Mouse (Mus musculus) thymus, postnatal 10 days (tissue): ENCODE measurements around the gene Adgrf1.
A peak's percentile ranks its signal among the peaks of the same experiment; 100 is the strongest.
"Not testable (repeated sequence)": the region's sequence is repeated elsewhere in the genome, so short reads cannot be mapped to it uniquely, and the experiment has no call there.

ENCODE experiments used
- DNase-seq, 2 experiments: peaks; one replicate each; pipeline ENCODE4 v3.0.0; 2021; ENCODE audit warnings: low spot score in 2 of 2

Adgrf1 gene

DNA sequence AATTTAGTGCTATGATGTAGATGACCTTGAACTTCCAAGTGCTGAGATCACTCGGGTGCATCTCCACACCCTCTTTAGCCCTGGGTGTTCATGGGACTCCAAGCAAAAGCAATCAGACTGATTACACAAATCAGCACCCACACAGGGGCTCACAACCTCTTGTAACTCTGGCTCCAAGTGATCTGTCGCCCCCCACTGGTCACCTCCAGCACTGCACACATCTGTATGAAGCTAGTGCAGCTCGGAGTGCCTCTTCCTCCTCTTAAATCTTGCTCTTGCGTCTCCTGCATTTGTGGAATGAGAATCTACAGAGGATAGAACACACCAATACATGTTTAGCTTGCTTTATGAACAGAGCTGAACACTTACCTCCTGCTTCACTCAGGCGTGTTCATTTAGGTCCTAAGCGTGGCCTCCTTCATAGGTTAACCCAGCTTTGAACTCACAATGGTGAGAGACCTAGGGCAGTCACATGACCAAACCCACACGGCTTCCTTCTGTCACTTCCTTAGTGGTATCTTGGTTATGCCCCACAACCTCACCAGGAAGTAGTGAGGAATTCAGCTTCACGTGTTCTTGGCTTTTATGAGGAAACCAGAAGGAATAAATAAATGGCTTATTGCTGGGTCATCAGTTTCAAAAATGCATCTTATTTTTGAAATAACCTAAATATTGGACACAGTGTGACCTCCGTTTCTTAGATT, 2.9 kb upstream of the Adgrf1 start:
- no peak for DNase-seq

DNA sequence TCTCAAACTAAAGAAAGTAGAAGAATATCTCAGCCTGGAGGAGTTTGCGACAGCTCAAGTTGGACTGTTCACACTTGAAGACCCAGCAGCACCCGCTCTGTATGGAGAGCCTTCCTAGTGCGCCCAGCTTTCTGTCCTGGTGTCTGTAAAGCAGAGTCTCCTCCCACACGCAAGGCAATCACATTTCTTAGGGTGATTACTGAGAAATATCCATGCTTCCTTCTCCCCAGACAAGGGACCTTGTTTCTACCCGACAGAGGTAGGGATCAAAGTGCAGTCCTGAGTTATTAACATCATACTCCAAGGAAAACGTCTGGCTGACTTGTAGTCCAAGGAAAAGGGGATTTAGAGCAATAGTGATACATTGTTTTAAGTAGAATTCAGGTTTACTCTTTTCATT, 6.1 kb downstream of the Adgrf1 start:
- DNase-seq = no peak

DNA sequence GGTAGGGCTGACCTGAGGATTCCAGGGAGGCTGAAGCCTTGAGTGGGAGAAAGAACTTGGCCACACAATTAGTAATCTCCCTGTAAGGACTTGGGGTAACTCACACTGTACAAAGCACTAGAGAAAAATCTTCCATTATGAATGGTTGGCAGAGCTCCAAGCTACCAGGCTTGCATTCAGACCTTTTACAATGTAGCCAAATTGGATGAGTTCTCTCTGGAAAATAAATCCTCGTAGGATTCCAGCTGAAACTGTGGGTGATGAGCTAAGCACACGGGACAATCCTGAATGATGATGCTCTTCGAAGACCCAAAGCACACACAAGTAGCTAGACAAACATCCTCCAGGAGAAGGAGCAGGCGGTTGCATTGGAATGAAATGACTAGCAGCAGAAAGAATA, 7.1 kb downstream of the Adgrf1 start:
- DNase-seq = no peak

DNA sequence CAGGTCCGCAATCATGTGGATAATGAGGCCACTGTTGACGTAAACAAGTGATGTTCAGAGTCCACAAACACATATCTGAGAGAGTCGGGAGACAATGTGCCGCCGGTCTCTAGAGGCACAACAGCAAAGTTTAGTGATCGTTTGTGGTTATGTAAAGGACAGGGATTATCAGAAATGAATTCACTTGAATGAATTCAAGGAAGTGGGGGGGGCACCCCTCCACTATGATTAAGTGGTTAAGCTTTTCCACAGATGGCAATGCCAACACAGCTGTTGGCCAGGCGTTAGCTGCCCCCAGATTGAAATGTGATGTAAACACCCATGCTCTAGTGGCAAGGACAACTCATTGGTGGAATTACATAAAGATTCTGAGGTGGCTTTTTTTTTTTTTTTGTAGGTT, 9.5 kb downstream of the Adgrf1 start:
- no peak for DNase-seq

DNA sequence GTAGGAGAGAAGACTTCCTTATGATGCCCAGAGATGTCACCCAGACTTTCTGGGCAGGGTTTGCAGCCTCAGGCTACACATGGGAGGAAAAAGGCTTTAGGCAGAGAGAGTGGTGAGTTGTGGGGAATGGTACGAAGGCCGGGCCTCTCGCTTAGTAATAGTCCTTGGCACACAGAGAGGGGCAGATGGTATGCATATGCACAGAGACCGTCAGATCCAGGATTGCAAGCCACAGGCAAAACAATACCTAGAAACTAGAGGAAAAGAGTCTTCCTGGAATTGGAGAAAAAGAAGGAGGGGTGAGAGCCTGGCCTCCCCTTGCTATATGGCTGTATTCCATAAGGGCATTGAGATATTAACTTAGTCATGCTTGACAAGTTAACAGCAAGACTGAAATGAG, 12.2 kb downstream of the Adgrf1 start:
- no peak for DNase-seq

DNA sequence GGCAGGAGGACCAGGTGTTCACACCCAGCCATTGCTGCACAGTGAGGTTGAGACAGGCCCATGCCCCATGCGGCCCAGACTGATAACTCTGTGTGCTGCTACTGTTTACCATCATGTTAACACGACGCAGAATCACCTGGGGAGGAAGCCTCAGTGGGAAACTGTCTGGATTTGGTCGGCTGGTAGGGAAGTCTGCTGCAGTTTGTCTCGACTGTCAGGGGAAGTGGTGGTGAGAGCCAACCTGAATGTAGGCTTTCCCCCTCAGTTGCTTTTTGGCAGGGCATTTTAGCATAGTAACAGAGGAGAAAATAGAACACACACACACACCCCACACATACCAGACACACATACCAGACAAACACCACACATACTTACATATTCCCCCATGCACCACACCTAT, 12.7 kb downstream of the Adgrf1 start:
- DNase-seq = no peak

DNA sequence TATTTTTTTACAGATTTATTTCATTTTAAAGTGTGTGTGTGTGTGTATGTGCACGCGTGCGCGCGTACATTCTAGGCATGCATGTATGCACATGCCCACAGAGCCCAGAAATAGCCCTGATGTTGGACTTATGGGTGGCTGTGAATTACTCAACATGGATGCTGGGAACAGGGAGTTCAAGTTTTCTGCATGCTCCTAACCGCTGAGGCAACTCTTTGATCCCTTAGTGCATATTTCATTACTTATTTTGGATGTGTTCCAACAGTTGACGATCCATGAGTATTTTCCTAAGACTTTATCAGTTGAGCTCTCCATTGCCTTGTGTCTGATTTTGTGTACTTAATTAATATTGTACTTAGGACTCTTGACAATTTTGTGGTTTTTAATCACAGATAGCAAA, 29.4 kb downstream of the Adgrf1 start:
- no peak for DNase-seq

DNA sequence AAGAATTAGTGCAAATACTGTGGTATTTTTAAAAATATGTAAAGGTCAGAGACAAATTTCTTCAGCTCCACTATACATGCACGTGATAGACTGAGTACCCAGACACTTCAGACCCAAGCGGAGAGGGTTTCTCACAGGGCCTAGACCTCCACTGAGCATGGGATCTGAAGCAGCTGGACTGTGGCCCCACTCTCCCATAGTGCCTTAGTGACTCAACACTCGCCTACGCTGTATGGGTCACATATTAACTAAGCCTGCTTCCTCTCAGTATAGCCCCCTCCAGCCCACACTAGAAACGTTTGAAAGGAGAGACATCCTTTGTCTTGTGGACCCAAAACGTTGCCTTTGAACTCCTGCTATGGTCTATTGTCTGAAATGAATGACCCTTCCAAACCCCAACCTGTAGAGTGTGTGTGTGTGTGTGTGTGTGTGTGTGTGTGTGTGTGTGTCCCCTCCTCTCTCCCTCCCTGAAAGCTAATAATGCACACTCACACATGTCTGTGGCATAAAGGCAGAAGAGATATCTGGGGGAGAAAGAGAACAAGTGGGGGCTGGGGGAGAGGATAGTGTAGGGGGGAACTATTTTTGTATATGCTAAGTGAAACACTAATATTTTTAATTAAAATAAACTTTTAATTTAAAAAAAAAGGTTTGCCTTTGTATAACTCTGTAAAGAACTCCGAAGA, 56.0 kb downstream of the Adgrf1 start:
- no peak for DNase-seq

DNA sequence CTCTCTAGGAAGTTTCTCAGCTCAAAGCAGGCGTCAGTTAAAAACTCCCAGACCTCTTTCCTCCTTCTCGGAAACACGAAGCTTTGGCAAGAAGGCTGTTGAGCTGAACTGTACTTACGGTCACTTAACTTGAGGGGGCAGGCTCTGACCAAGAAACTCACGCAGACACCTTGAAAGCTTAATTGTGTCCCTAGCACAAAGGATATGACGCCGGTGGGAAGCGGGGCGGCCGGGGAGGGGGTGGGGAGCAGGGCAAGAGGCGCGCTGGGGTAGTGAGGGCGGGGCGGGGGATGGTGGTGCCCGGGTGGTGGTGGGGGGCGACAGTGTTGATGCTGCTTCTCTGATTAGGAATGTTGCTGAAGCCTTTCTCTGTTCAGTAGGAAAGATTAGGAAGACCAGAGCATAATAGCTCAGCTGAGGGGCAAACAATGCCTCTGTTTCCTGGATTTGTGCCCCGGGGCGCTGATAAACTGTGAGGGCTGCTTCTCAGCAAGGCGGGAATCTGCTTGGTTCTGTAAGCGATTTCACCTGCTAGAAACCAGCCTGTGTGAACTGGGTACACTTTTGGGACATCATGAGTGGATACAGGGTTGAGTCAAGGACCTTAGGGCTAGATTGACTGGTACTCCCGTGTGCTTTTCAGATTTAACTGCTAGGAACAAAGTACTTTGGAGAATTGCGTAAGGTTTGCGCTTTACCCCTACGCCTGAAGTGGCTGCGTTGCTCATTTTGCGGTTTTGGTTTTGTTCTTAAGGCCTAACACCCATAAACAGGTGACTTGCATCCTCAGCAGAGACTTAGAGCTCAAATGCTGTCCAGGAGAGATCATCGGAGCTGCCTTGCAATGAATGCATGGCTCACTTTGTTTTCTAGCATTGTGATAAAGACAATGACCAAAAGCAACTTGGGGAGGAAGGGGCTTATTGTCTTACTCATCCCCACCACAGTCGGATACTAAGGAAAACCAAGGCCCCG, 56.9 kb downstream of the Adgrf1 start:
- DNase-seq = peak in 1 of 2 experiments; percentile 25

DNA sequence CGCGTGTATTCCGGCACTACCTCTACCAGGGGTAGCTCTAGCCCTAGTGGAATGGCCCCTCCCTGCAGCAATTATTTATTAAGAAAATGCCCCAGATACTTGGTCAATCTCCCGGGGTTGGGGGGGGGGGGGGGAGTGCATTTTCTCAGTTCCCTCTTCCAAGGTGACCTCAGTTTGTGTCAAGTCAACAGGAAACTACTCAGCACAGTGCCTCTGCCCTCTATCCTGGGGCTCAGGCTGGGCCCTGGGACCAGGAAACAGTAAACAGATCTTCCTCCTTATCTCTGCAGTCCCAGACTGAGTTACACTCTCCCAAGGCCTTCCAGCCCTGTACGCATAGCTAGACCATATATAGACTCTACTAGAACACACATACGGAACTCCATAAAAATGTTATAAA, 57.7 kb downstream of the Adgrf1 start:
- no peak for DNase-seq

DNA sequence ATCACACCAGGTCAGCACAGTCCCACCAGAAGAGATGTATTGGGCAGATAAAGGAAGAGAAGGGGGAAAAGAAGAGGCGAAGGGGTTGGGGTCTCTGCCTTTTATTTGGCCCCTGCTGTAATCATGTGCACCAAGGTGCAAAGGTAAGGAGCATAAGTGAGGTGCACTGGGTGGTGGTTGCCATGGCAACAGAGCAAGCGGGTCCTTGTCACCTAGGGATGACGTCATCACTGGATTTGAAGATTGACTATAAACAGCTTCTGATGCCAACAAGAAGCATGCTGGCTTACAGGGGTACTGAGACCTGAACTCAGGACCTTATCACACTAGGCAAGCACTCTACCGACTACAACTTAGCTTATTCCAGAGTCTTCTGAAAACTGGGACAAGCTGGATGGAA, 59.1 kb downstream of the Adgrf1 start:
- no peak for DNase-seq

DNA sequence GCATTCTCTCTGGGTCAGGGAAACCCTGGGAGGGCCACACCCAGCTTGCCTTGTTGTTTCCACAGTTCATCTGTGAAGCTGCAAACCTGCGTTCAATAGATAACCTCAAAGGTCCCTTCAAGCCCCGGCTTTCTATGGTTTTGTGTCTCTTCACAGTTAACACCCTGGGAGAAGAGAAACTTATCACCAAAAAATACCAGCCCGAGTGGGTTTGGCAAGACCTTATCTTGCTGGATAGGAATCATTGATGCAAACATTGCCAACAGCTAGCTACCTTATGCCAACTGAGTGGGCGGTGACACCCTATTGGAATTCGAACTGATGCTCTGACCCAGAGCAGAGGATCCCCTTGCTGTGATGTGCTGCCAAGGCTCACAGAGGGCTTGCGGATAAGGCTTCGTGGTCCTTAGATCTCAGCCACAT, 59.6 kb downstream of the Adgrf1 start:
- no peak for DNase-seq

DNA sequence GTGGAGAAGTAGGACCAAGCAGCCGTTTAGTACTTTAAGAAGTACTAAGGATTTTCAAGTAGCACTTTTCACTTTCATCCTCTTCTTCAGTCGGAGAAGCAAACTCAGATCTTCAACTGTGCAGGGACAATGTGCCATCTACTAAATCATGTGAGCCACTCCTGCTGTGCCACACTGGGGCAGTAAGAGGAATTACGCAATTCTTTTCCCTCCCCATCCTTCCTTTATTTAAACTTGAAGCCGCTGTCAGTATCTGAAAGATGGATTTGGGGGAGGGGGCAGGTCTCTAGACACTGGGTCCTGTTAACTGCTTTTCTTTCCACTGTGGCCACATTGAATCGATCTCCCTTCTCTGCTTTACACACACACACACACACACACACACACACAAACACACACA, 62.6 kb downstream of the Adgrf1 start:
- DNase-seq = no peak

DNA sequence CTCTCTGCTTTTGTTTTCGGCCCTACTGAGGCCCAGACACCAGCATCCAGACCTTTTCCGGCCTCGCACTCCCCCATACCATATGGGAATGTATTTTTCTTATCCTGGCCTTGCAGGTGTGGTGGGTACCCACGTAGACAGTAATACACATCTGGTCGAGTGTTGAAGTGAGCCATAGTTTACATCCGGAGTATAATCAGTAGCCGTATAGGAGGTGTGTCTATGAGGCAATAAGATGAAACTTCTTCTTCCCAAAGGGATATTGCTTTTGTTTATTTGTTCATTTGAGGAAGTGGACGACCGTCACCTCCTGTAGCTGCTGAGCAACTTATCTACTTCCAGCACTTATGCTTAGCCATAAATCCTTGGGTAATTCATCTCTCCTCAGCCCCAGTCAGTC, 63.9 kb downstream of the Adgrf1 start:
- no peak for DNase-seq

DNA sequence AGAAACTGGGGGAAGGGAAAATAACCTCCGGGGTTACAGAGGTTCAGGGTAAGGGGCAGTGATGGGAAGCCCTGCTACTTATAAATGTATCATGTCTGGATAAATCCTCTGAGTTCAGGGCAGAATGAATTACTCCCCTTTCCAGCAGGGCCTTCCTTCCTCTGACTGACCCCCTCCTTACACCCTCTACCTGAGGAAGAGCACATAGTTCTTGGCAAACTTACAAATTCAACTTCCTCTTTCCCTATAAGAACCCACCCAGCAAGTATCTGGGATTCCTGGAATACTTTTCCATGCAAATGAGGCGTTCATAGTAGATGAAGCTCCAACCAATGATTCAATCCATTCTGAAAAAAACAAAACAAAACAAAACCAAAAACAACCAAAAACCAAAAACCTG, 67.5 kb downstream of the Adgrf1 start:
- DNase-seq = no peak

DNA sequence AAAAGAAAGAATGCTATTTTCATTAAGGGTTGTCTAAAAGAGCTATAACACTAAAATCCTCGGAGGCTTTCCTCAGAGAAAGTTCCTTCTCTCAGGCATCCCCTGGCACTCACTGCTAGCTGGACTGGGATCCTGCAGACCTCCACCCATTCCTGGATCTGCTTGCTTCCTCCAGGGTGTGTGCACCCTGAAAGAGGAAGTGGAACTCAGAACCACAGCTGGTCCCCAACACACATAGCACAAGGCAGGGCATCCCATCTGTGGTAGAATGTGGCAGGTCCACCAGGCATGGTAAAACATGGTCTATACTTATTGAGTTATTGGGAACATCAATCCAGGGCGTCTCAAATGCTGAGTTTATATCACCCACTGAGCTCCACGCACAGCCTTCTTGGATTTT, 68.2 kb downstream of the Adgrf1 start:
- DNase-seq = no peak

DNA sequence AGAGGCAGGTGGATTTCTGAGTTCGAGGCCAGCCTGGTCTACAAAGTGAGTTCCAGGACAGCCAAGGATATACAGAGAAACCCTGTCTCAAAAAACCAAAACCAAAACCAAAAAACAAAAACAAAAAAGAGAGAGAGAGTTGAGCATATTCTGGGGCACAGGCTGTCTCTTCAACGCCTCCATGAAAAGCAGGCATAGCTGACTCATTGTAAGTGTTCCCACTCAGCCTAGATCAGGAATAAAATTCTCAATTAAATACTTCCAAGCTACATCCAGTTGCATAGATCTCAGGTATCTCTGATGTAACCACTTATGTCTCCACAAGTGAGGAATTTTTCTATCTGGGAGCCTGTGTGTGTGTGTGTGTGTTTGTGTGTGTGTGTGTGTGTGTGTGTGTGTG, 76.4 kb downstream of the Adgrf1 start:
- DNase-seq = not testable (repeated sequence)

DNA sequence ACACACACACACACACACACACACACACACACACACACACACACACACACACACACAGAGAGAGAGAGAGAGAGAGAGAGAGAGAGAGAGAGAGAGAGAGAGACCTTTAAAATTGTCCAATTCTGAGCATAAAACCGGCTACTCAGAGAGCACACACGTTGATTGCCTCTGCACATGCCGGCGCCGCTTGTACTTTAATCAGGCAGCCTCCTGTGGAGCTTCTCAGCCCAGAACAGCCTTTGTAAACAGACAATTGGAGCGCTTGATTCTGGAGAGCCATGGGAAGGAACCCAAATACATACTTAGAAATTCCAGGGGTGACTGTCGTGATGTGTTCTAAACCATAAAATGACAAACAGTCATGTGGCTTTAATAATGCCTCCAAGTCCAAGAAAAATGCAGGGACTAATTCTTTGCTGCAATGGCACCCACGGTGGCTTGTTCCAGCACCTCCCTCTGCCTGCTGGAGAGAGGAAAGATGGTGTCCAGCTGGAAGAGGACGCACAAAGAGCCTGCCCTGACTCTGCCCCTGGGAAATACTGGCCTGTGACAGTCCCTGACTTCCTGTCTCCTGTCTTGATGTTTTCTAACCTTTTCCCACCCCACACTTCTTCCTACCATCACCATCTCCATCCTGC, 87.9 kb downstream of the Adgrf1 start:
- no peak for DNase-seq

DNA sequence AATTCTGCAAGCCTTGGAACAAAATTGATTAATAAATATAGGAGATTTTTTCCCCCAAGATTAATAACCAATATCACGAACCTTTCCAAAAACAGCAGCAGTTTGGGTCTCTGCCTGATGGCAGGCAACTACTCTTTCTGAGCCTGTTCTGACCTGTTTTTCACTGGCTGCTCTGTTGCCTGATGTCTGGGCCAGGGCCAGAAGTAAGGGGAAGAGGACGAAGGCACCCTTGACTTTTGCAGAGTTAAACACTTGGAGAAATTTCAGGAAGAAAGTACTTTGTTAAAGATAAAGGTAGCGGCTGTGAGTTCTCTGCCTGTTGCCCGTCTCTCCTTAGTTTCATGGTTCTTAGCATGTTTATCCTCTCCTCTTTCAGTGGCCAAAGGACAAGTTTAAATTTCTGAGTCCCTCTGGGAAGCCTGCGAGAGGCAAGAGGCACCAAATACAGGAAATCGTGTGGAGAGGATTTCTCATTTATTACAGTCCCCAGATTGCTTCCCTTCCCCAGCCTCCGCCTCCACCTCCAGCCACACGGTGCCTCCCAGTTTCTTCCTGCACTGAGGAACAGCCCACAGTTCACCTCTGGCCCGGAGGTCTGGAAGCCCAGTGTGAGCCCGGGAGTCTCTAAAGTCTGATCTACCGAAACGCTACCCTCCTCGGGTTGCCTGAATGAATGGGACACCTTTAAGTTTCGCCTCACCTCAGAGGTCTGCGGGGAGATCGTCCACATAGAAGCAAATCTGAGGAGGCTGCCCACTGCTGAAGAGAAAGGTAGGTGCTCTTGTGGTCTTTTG, 89.9 kb downstream of the Adgrf1 start, which contains the start of gene Adgrf5:
TSS of gene Adgrf5 (plus strand) at position 626 of the 794 bp plus-strand sequence.
- no peak for DNase-seq

DNA sequence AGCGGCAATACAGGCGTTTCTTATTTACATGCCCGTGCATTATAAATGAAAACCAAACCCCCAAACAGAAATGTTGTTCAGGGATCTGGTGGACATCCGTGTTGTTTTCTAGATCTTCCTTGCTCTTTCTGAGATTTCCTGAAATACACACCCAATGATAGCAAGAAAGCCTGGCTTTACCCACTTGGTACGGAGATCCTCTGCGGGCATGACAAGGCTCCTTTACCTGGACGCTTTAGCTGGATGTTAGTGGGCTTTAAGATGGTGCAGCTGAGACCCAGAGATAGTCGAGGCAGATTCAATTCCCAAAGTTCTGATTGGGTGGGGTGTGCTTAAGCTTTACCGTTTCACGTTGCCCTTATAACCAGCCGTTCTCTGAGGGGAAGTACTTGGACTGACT, 90.9 kb downstream of the Adgrf1 start:
- no peak for DNase-seq

DNA sequence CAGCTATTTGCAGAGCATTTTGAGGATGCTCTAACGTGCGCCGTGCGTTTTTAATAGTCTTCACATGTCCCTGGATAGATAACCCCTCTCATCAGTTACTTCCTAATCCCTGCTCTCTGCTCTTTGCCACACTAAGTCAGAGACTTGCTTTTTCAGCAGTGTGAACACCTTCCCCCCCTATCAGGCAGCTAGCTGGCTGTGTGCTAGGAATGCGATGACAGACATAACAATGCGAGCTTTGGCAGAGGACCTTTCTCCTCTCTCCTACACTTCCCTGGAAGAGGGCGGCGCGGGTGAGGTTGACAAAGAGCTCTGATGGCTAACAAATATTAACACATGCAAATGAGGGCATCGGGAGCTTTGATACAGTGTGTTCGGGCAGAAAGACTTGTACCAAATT, 92.2 kb downstream of the Adgrf1 start:
- no peak for DNase-seq
